Mouse (Mus musculus) neural tube, embryonic 14.5 days (tissue): ENCODE measurements around the gene Col4a2. TPM values are rescaled to one million over a fixed set of nuclear protein-coding genes. Genes with fewer than 3 reads are reported as not detected.

Experiments
- ATAC-seq: fragments of 200-750 bp; cut with Nextera tagmentation; 2 replicates; pipeline ENCODE4 v1.8.0; 2017; ENCODE audit warnings: low read depth, mild to moderate bottlenecking, moderate TSS enrichment, moderate library complexity
- H3K27ac ChIP-seq: fragments of 300-500 bp; sonication (generic); 2 replicates; pipeline ENCODE4 v1.5.1; 2014; ENCODE audit warnings: low read depth, mild to moderate bottlenecking, control low read depth, low read length, moderate library complexity, mixed read lengths
- H3K27me3 ChIP-seq: fragments of 300-500 bp; sonication (generic); 2 replicates; pipeline ENCODE4 v1.6.1; 2014; ENCODE audit warnings: low read length; ENCODE audit not compliant: control insufficient read depth, insufficient read depth
- H3K36me3 ChIP-seq: fragments of 300-500 bp; sonication (generic); 2 replicates; pipeline ENCODE4 v1.6.1; 2014; ENCODE audit warnings: low read length, mixed read lengths; ENCODE audit not compliant: control insufficient read depth, insufficient read depth
- H3K4me1 ChIP-seq: fragments of 300-500 bp; sonication (generic); 2 replicates; pipeline ENCODE4 v1.6.1; 2014; ENCODE audit warnings: low read length; ENCODE audit not compliant: control insufficient read depth, insufficient read depth
- H3K4me2 ChIP-seq: fragments of 300-500 bp; sonication (generic); 2 replicates; pipeline ENCODE4 v1.6.1; 2014; ENCODE audit warnings: mild to moderate bottlenecking, low read depth, low read length, control low read depth
- H3K4me3 ChIP-seq: fragments of 300-500 bp; sonication (generic); 2 replicates; pipeline ENCODE4 v1.5.1; 2014; ENCODE audit warnings: low read depth, low read length, control low read depth, mixed read lengths
- H3K9ac ChIP-seq: fragments of 300-500 bp; sonication (generic); replicated peaks from 2 replicates; pipeline ENCODE4 v1.6.1; 2014; ENCODE audit warnings: low read depth, mild to moderate bottlenecking, control low read depth, low read length, mixed read lengths
- H3K9me3 ChIP-seq: fragments of 300-500 bp; sonication (generic); 2 replicates; pipeline ENCODE4 v1.6.1; 2016; ENCODE audit warnings: low read length; ENCODE audit not compliant: control insufficient read depth
- WGBS: fragments of 180-500 bp; shearing (Covaris S2); extraction: QIAGEN DNeasy Blood & Tissue Kit; methylation state at CpG from one replicate; pipeline ENCODE4 v1.1.7; 2014; 5-methylcytosine and 5-hydroxymethylcytosine counted together
- polyA plus RNA-seq: library from polyadenylated mRNA; unstranded; fragments of >200 nt; fragmentation: Nextera tagmentation; extraction: Ambion mirVana; gene quantifications from 2 replicates; pipeline ENCODE4 v1.2.1, GENCODE M21; 2014

Col4a2 gene
- polyA plus RNA-seq, 1 experiment from 2014 or later, result 11.8 TPM

- Histone ChIP-seq H3K36me3 (no peaks in the 10 kb centered on the region), H3K4me1 (no peaks in the 10 kb centered on the region), H3K27ac (no peak overlapping the region), H3K4me2 (no peak overlapping the region), H3K4me3 (no peak overlapping the region), H3K27me3 (no peaks in the 10 kb centered on the region), H3K9me3 (no peaks in the 10 kb centered on the region), H3K9ac (no peak overlapping the region)
- 42% methylated on average over 4 of the region's 4 CpGs for WGBS
- no peak for ATAC-seq
Observed at GRCm38 (mm10) chr8:11452974-11453373, 140.4 kb downstream of the Col4a2 start.

GRCm38 (mm10) chr8:11454228-11454627 is 141.6 kb downstream of the Col4a2 start:
- H3K27ac ChIP-seq, result no peak overlapping the region
- no peaks in the 10 kb centered on the region for H3K9me3 ChIP-seq
- H3K4me3 ChIP-seq, result no peak overlapping the region
- no peak for ATAC-seq
- no peak overlapping the region for H3K9ac ChIP-seq
- no peak overlapping the region for H3K4me2 ChIP-seq
- no peaks in the 10 kb centered on the region for H3K4me1 ChIP-seq
- WGBS, result 40% methylated on average over 12 of the region's 12 CpGs
- no peaks in the 10 kb centered on the region for H3K27me3 ChIP-seq
- H3K36me3 ChIP-seq, result no peaks in the 10 kb centered on the region

GRCm38 (mm10) chr8:11457278-11457677 is 144.7 kb downstream of the Col4a2 start:
- no peak for ATAC-seq
- Histone ChIP-seq H3K9ac (no peak overlapping the region), H3K27me3 (no peaks in the 10 kb centered on the region), H3K4me1 (no peaks in the 10 kb centered on the region), H3K4me2 (no peak overlapping the region), H3K4me3 (no peak overlapping the region), H3K9me3 (no peaks in the 10 kb centered on the region), H3K36me3 (no peaks in the 10 kb centered on the region), H3K27ac (no peak overlapping the region)
- 79% methylated on average over 3 of the region's 3 CpGs for WGBS

- no peak overlapping the region for H3K4me2 ChIP-seq
- H3K27me3 ChIP-seq, result no peaks in the 10 kb centered on the region
- no peak overlapping the region for H3K9ac ChIP-seq
- H3K27ac ChIP-seq, result no peak overlapping the region
- H3K4me3 ChIP-seq, result no peak overlapping the region
- H3K4me1 ChIP-seq, result no peaks in the 10 kb centered on the region
- no peaks in the 10 kb centered on the region for H3K36me3 ChIP-seq
- no peak for ATAC-seq
- 59% methylated on average over 11 of the region's 12 CpGs for WGBS
- H3K9me3 ChIP-seq, result no peaks in the 10 kb centered on the region
Observed at GRCm38 (mm10) chr8:11457981-11458836, 145.6 kb downstream of the Col4a2 start.

- no peak overlapping the region for H3K4me2 ChIP-seq
- no peaks in the 10 kb centered on the region for H3K27me3 ChIP-seq
- H3K4me1 ChIP-seq, result no peaks in the 10 kb centered on the region
- H3K9ac ChIP-seq, result no peak overlapping the region
- no peak for ATAC-seq
- no peaks in the 10 kb centered on the region for H3K36me3 ChIP-seq
- no peak overlapping the region for H3K27ac ChIP-seq
- H3K4me3 ChIP-seq, result no peak overlapping the region
- H3K9me3 ChIP-seq, result no peaks in the 10 kb centered on the region
- WGBS, result 61% methylated on average over 5 of the region's 5 CpGs
Observed at GRCm38 (mm10) chr8:11459016-11459415, 146.4 kb downstream of the Col4a2 start.

- 63% methylated on average over 2 of the region's 2 CpGs for WGBS
- Histone ChIP-seq H3K27ac (no peak overlapping the region), H3K4me1 (no peaks in the 10 kb centered on the region), H3K9ac (no peak overlapping the region), H3K27me3 (no peaks in the 10 kb centered on the region), H3K4me3 (no peak overlapping the region), H3K4me2 (no peak overlapping the region), H3K36me3 (no peaks in the 10 kb centered on the region), H3K9me3 (no peaks in the 10 kb centered on the region)
- no peak for ATAC-seq
Observed at GRCm38 (mm10) chr8:11460934-11461333, 148.3 kb downstream of the Col4a2 start.

- 79% methylated on average over 2 of the region's 2 CpGs for WGBS
- Histone ChIP-seq H3K4me1 (no peaks in the 10 kb centered on the region), H3K27ac (no peak overlapping the region), H3K9me3 (no peaks in the 10 kb centered on the region), H3K36me3 (no peaks in the 10 kb centered on the region), H3K4me3 (no peak overlapping the region), H3K27me3 (no peaks in the 10 kb centered on the region), H3K4me2 (no peak overlapping the region), H3K9ac (no peak overlapping the region)
- ATAC-seq, result no peak
Observed at GRCm38 (mm10) chr8:11461847-11462246, 149.2 kb downstream of the Col4a2 start.

- 90% methylated on average over 4 of the region's 4 CpGs for WGBS
- H3K27ac ChIP-seq, result no peak overlapping the region
- no peaks in the 10 kb centered on the region for H3K36me3 ChIP-seq
Observed at GRCm38 (mm10) chr8:11462641-11463040, 150.0 kb downstream of the Col4a2 start.

GRCm38 (mm10) chr8:11463541-11463888 is 150.9 kb downstream of the Col4a2 start:
- Histone ChIP-seq H3K27me3 (no peaks in the 10 kb centered on the region), H3K9me3 (no peaks in the 10 kb centered on the region), H3K27ac (no peak overlapping the region), H3K36me3 (no peaks in the 10 kb centered on the region), H3K9ac (no peak overlapping the region), H3K4me2 (no peak overlapping the region), H3K4me3 (no peak overlapping the region), H3K4me1 (no peaks in the 10 kb centered on the region)
- ATAC-seq, result no peak
- WGBS, result 88% methylated on average over 2 of the region's 2 CpGs

More at GRCm38 (mm10) chr8:11462641-11463040, 150.0 kb downstream of the Col4a2 start:
- no peak overlapping the region for H3K9ac ChIP-seq
- no peak overlapping the region for H3K4me2 ChIP-seq
- H3K27me3 ChIP-seq, result no peaks in the 10 kb centered on the region
- no peak for ATAC-seq
- H3K9me3 ChIP-seq, result no peaks in the 10 kb centered on the region
- no peaks in the 10 kb centered on the region for H3K4me1 ChIP-seq
- no peak overlapping the region for H3K4me3 ChIP-seq
